In genomic region chr1:165679618-165679997, GRCm38 (mm10) we compare ENCODE assay signal across 16 mouse cellular contexts. TPM values are rescaled to one million over a fixed set of nuclear protein-coding genes. Genes with fewer than 3 reads are reported as not detected.
DNase-seq lines count a peak whose midpoint lies in the region; ATAC-seq and TF ChIP-seq lines count a peak whose summit lies in the region.
"Had no signal": no experiment of that assay in that cellular context is flagged by ENCODE, and none has a peak within 500 bp of the region (broad histone marks: within the 10 kb centered on the region; RNA-seq: fewer than 3 reads in every experiment).

No protein-coding gene starts in this region.

- H3K4me1 ChIP-seq in heart, embryonic 15.5 days (replicated peaks): peaks cover 95% of the 10 kb centered on the region
- no peaks in the 10 kb centered on the region; the same call in 1 of the 2 replicates for H3K4me1 ChIP-seq in testis, adult 2 months (ENCODE audit: control insufficient read depth, insufficient read depth, low read length)
- peaks cover 18% of the 10 kb centered on the region for H3K4me1 ChIP-seq in kidney, postnatal 0 days (replicated peaks; ENCODE audit: insufficient read depth, low read length)
- no peaks in the 10 kb centered on the region; the same call in 1 of the 2 replicates for H3K4me1 ChIP-seq in hindbrain, embryonic 12.5 days

- 30% methylated on average over 3 of the region's 3 CpGs for WGBS in heart, embryonic 15.5 days
- 48% methylated on average over 3 of the region's 3 CpGs for WGBS in kidney, postnatal 0 days
- WGBS in hindbrain, embryonic 12.5 days: 25% methylated on average over 3 of the region's 3 CpGs

- no peak overlapping the region for H3K4me3 ChIP-seq in heart, embryonic 15.5 days
- H3K4me3 ChIP-seq in testis, adult 2 months (ENCODE audit: control insufficient read depth, low read depth, low read length): no peak overlapping the region
- no peak overlapping the region for H3K4me3 ChIP-seq in kidney, postnatal 0 days (replicated peaks; ENCODE audit: low read depth, low read length)
- H3K4me3 ChIP-seq in hindbrain, embryonic 12.5 days: no peak overlapping the region
- H3K4me3 ChIP-seq: forebrain, embryonic 10.5 days had no signal

- no peak overlapping the region for H3K4me2 ChIP-seq in heart, embryonic 15.5 days
- H3K4me2 ChIP-seq in kidney, postnatal 0 days (ENCODE audit: low read length): no peak overlapping the region
- no peak overlapping the region for H3K4me2 ChIP-seq in hindbrain, embryonic 12.5 days (replicated peaks)

- no peak overlapping the region for H3K9ac ChIP-seq in heart, embryonic 15.5 days
- H3K9ac ChIP-seq in kidney, postnatal 0 days (ENCODE audit: low read depth, low read length): no peak overlapping the region
- no peak overlapping the region for H3K9ac ChIP-seq in hindbrain, embryonic 12.5 days

- H3K9me3 ChIP-seq in heart, embryonic 15.5 days (replicated peaks): no peaks in the 10 kb centered on the region
- H3K9me3 ChIP-seq in kidney, postnatal 0 days (replicated peaks; ENCODE audit: low read length): no peaks in the 10 kb centered on the region
- H3K9me3 ChIP-seq in hindbrain, embryonic 12.5 days (replicated peaks): no peaks in the 10 kb centered on the region
- H3K9me3 ChIP-seq: forebrain, embryonic 10.5 days had no signal

- H3K27ac ChIP-seq in heart, embryonic 15.5 days: peak overlapping the region; percentile 73
- H3K27ac ChIP-seq in testis, adult 2 months (ENCODE audit: control insufficient read depth, insufficient read depth, low read depth, low read length): no peak overlapping the region
- H3K27ac ChIP-seq in kidney, postnatal 0 days: peak overlapping the region; percentile 60; the same call in 1 of the 2 replicates
- H3K27ac ChIP-seq in hindbrain, embryonic 12.5 days: no peak overlapping the region
- H3K27ac ChIP-seq: hindbrain, postnatal 0 days had no signal

- no peak for DNase-seq in heart, adult 11 months
- no peak for DNase-seq in testis, postnatal 10 days (ENCODE audit: low spot score)
- peak; percentile 76 for DNase-seq in kidney, postnatal 0 days (ENCODE audit: low spot score)
- DNase-seq in urinary bladder, adult 18-20 months (ENCODE audit: low spot score in 2 of 2): no peak
- DNase-seq: adrenal gland, adult 2 months; cerebellum, adult 11-12 months; layer of hippocampus, adult 9-11 months; left cerebral cortex, postnatal 4 days; right cerebral cortex, postnatal 25 days had no signal

- no peaks in the 10 kb centered on the region for H3K27me3 ChIP-seq in heart, embryonic 15.5 days
- no peaks in the 10 kb centered on the region for H3K27me3 ChIP-seq in testis, adult 2 months (ENCODE audit: control insufficient read depth, insufficient read depth, low read length)
- H3K27me3 ChIP-seq in kidney, postnatal 0 days (ENCODE audit: insufficient read depth, low read length): no peaks in the 10 kb centered on the region
- no peaks in the 10 kb centered on the region for H3K27me3 ChIP-seq in hindbrain, embryonic 12.5 days

- no peaks in the 10 kb centered on the region for H3K36me3 ChIP-seq in heart, embryonic 15.5 days
- no peaks in the 10 kb centered on the region for H3K36me3 ChIP-seq in testis, adult 2 months (ENCODE audit: control insufficient read depth, insufficient read depth, low read length)
- H3K36me3 ChIP-seq in kidney, postnatal 0 days (ENCODE audit: insufficient read depth, low read length): no peaks in the 10 kb centered on the region
- no peaks in the 10 kb centered on the region for H3K36me3 ChIP-seq in hindbrain, embryonic 12.5 days
- H3K36me3 ChIP-seq: forebrain, embryonic 10.5 days had no signal

- 0 out of 2 replicates have a peak, but pooled peaks have one; percentile 33 for ATAC-seq in heart, embryonic 15.5 days (replicated peaks; ENCODE audit: insufficient number of reproducible peaks, insufficient read depth, low FRiP score, low read depth)
- peak; percentile 35; the same call in 1 of the 2 replicates for ATAC-seq in kidney, postnatal 0 days (replicated peaks; ENCODE audit: low FRiP score, low read depth)
- ATAC-seq in hindbrain, embryonic 12.5 days (ENCODE audit: low FRiP score): no peak
- ATAC-seq: CD4-positive, CD25-positive, alpha-beta regulatory T cell, adult 4 months; hindbrain, postnatal 0 days; Patski had no signal

- peak; percentile 11; the same call in 1 of the 2 replicates for TF ChIP-seq CTCF in testis, adult 2 months (IDR thresholded peaks at IDR 0.05; ENCODE audit: control insufficient read depth, insufficient read depth, insufficient replicate concordance, low read depth, low read length)
- no peak; the same call in 1 of the 2 replicates for TF ChIP-seq CTCF in kidney, postnatal 0 days (IDR thresholded peaks at IDR 0.05; ENCODE audit: low read depth)

- TF ChIP-seq POLR2A in testis, adult 2 months (IDR thresholded peaks at IDR 0.05; ENCODE audit: control insufficient read depth, low read depth, low read length): no peak

RNA-seq across cellular contexts. Expression of gene Rcsd1, which starts 29.9 kb away (rescaled TPM):
- 90.4 and 98.4 TPM in 2 replicates for polyA plus RNA-seq in heart, embryonic 15.5 days (2015; fragmentation: Nextera tagmentation; extraction: Ambion mirVana)
- 0.89 and 1.1 TPM in 2 replicates for polyA plus RNA-seq in testis, adult 2 months (2012; rRNA removed)
- polyA plus RNA-seq in kidney, postnatal 0 days (2015; fragmentation: Nextera tagmentation; extraction: Ambion mirVana): 53.7 and 57.5 TPM in 2 replicates
- polyA plus RNA-seq in hindbrain, embryonic 12.5 days (2016; fragmentation: Nextera tagmentation; extraction: Ambion mirVana): 16.8 and 18.4 TPM in 2 replicates

RNA-seq across cellular contexts. Expression of gene Mpzl1, which starts 45.3 kb away (rescaled TPM):
- 89.9 and 105 TPM in 2 replicates for polyA plus RNA-seq in heart, embryonic 15.5 days (2015; fragmentation: Nextera tagmentation; extraction: Ambion mirVana)
- 32.3 and 45.3 TPM in 2 replicates for polyA plus RNA-seq in testis, adult 2 months (2012; rRNA removed)
- 186 and 191 TPM in 2 replicates for polyA plus RNA-seq in kidney, postnatal 0 days (2015; fragmentation: Nextera tagmentation; extraction: Ambion mirVana)
- polyA plus RNA-seq in hindbrain, embryonic 12.5 days (2016; fragmentation: Nextera tagmentation; extraction: Ambion mirVana): 140 and 148 TPM in 2 replicates

Comparison
In these comparisons a context has a peak if more than half of its experiments do, and no peak if none do; other contexts are left out.
1. H3K27ac ChIP-seq: peak in heart, embryonic 15.5 days (single experiment) and kidney, postnatal 0 days (single experiment); none in testis, adult 2 months (single experiment) and hindbrain, embryonic 12.5 days (single experiment).